Mouse (Mus musculus): Measurements from ENCODE around the gene Nek7.

The Nek7 gene

GRCm38 (mm10) chr1:138619996-138620461, at the start of gene Nek7:
TSS of gene Nek7 (minus strand) at chr1:138620141.
- peak; percentile 64 for DNase-seq

GRCm38 (mm10) chr1:138662342-138662741, 42.4 kb upstream of the Nek7 start:
- DNase-seq, result no peak

- DNase-seq, result no peak
These were observed 34.3 kb upstream of the Nek7 start for GRCm38 (mm10) chr1:138654212-138654611.

- DNase-seq, result peak; percentile 19
These were observed 25.1 kb upstream of the Nek7 start for GRCm38 (mm10) chr1:138644991-138645390.

- no peak for DNase-seq
These were observed 23.4 kb upstream of the Nek7 start for GRCm38 (mm10) chr1:138643306-138643830.

- DNase-seq, result no peak
These were observed 21.1 kb upstream of the Nek7 start for GRCm38 (mm10) chr1:138640934-138641461.

- DNase-seq, result peak; percentile 45
These were observed 17.9 kb upstream of the Nek7 start for GRCm38 (mm10) chr1:138637850-138638249.

- no peak for DNase-seq
These were observed 14.6 kb upstream of the Nek7 start for GRCm38 (mm10) chr1:138634561-138634960.

GRCm38 (mm10) chr1:138628919-138629318, 9.0 kb upstream of the Nek7 start:
- no peak for DNase-seq

GRCm38 (mm10) chr1:138628486-138628885, 8.5 kb upstream of the Nek7 start:
- DNase-seq, result no peak

GRCm38 (mm10) chr1:138627804-138628203, 7.9 kb upstream of the Nek7 start:
- no peak for DNase-seq

GRCm38 (mm10) chr1:138626288-138626687, 6.3 kb upstream of the Nek7 start:
- DNase-seq, result no peak

- no peak for DNase-seq
These were observed 3.9 kb upstream of the Nek7 start for GRCm38 (mm10) chr1:138623870-138624269.

GRCm38 (mm10) chr1:138622831-138623230, 2.9 kb upstream of the Nek7 start:
- no peak for DNase-seq

GRCm38 (mm10) chr1:138622431-138622830, 2.5 kb upstream of the Nek7 start:
- peak; percentile 29 for DNase-seq

GRCm38 (mm10) chr1:138619114-138619971, 598 bp downstream of the Nek7 start:
- DNase-seq, result peak; percentile 98

GRCm38 (mm10) chr1:138618012-138618354, 2.0 kb downstream of the Nek7 start:
- DNase-seq, result peak; percentile 91

GRCm38 (mm10) chr1:138617279-138618011, 2.5 kb downstream of the Nek7 start:
- DNase-seq, result no peak

GRCm38 (mm10) chr1:138615388-138615787, 4.6 kb downstream of the Nek7 start:
- no peak for DNase-seq

GRCm38 (mm10) chr1:138614552-138615287, 5.2 kb downstream of the Nek7 start:
- DNase-seq, result no peak

- DNase-seq, result no peak
These were observed 7.8 kb downstream of the Nek7 start for GRCm38 (mm10) chr1:138612177-138612576.

GRCm38 (mm10) chr1:138609176-138609575, 10.8 kb downstream of the Nek7 start:
- no peak for DNase-seq

GRCm38 (mm10) chr1:138608336-138608735, 11.6 kb downstream of the Nek7 start:
- no peak for DNase-seq
